Mouse (Mus musculus): ENCODE results near the gene Nt5dc3.

DNA sequence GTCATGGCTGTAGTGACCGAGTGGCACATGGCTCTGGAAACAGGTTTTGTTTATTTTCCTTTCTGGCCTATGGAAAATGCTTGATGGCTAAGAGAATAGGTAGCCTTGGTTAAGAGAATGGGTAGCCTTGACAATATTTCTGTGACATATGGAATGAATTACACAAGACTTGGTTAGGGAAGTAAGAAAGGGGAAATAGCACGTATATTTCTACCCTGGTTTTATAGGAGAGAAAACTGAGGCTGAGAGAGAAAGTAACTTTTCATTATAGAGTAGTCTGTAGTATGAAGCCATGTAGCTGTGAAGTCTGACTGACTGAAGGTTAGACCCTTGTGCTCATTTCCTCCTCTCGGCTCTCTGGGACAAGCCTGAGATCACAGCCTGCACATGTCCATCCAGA lies 48.1 kb downstream of the Nt5dc3 start:
- no peak for TF ChIP-seq POLR2AphosphoS2 (IDR thresholded peaks at IDR 0.05; ENCODE audit: insufficient read length, low read depth)
- no peak for TF ChIP-seq POLR2A (IDR thresholded peaks at IDR 0.05; ENCODE audit: insufficient read length, low read depth)
